Mouse (Mus musculus): Measurements from ENCODE around the gene Srpk2.
"Not testable (repeated sequence)": the region's sequence is repeated elsewhere in the genome, so short reads cannot be mapped to it uniquely, and the experiment has no call there.

Gene Srpk2

DNA sequence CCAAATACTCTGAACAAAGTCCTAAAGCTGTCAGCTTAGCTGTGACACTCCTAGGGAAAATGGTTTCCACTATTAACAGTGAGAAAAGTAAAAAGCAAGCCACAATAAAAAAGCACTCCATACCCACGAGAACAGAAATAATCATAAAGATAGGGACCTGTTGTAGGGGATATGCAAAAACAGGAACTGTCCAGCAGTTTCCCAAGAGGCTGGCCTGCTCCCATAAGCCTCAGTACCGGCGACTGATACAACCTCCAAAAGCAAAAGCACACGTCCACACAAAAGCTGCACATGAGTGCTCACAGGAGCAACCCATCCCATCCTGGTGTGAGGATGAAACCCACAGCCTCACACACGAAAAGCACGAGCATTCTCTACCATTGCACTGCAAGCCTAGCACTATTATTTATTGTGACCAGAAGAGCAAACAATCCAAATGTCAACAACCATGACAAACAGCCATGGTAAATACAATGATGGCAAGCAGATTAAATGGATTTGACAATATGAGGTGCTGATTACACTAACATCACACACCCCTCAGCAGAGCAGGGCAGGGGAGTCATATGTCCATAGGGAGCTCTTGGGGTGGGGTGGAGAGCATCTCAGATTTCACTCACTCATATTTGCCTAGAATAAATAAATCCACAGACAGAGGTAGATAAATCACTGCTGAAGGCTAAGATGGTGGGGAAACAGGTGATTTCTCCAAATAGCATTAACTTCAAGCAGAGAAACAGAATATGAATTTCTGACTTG lies 107.9 kb downstream of the Srpk2 start:
- Histone ChIP-seq H3K4me3 (replicated peaks; ENCODE audit: low read length) (no peak overlapping the region), H3K27me3 (ENCODE audit: insufficient read depth, low read length) (no peaks in the 10 kb centered on the region), H3K4me1 (replicated peaks; ENCODE audit: low read depth, low read length) (peaks cover 7% of the 10 kb centered on the region), H3K36me3 (ENCODE audit: insufficient read depth, low read length) (no peaks in the 10 kb centered on the region), H3K9me3 (ENCODE audit: low read length) (no peaks in the 10 kb centered on the region)
- TF ChIP-seq CTCF (conservative IDR thresholded peaks at IDR 0.05; ENCODE audit: low read length): no peak
- no peak for TF ChIP-seq NANOG (IDR thresholded peaks at IDR 0.05; ENCODE audit: borderline replicate concordance, low read length)
- TF ChIP-seq POU5F1 (IDR thresholded peaks at IDR 0.05; ENCODE audit: borderline replicate concordance, low read length): no peak

DNA sequence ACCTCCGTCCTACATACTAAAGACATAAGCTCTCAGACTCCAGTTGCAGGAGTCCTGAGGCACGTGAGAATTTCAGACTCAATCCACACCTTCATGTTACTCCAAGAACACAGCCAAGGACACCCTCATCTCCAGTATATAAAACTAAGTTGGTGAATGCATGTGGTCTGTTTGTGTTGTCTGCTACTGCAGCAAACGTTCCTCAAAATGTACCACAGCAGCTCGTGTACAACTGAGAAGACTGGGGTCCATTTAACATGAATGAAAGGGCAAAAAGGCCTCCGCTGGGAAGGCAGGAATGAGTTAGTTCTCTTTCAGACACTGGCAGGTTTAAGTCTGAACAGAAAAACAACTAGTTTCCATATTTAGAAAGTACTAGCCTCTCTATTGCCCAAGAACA lies 110.5 kb downstream of the Srpk2 start:
- Histone ChIP-seq H3K4me3 (replicated peaks; ENCODE audit: low read length) (no peak overlapping the region), H3K27me3 (ENCODE audit: insufficient read depth, low read length) (no peaks in the 10 kb centered on the region), H3K36me3 (ENCODE audit: insufficient read depth, low read length) (no peaks in the 10 kb centered on the region), H3K9me3 (ENCODE audit: low read length) (no peaks in the 10 kb centered on the region), H3K4me1 (replicated peaks; ENCODE audit: low read depth, low read length) (peaks cover 7% of the 10 kb centered on the region)
- no peak for TF ChIP-seq POU5F1 (IDR thresholded peaks at IDR 0.05; ENCODE audit: borderline replicate concordance, low read length)
- no peak for TF ChIP-seq CTCF (conservative IDR thresholded peaks at IDR 0.05; ENCODE audit: low read length)
- no peak for TF ChIP-seq NANOG (IDR thresholded peaks at IDR 0.05; ENCODE audit: borderline replicate concordance, low read length)

DNA sequence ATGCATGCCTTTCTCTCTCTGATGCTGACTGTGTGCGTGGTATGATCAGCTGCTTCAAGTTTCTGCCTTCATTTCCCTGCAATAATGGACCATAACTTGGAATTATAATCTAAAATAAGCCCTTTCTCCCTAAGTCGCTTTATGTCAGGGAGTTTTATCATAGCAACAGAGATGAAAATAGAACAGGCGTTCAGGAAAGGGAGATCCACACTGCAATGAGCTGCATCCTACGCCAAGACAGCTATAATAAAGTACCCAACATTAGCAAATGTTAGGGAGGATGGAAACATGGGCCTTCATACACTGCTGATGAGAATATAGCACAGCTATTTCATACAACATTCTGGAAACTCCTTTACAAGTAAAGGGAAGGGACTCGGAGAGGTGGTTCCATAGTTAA lies 116.2 kb downstream of the Srpk2 start:
- no peaks in the 10 kb centered on the region for H3K9me3 ChIP-seq (ENCODE audit: low read length)
- H3K4me3 ChIP-seq (replicated peaks; ENCODE audit: low read length): no peak overlapping the region
- TF ChIP-seq CTCF (conservative IDR thresholded peaks at IDR 0.05; ENCODE audit: low read length): no peak
- no peak for TF ChIP-seq POU5F1 (IDR thresholded peaks at IDR 0.05; ENCODE audit: borderline replicate concordance, low read length)
- no peak for TF ChIP-seq NANOG (IDR thresholded peaks at IDR 0.05; ENCODE audit: borderline replicate concordance, low read length)
- H3K36me3 ChIP-seq (ENCODE audit: insufficient read depth, low read length): peaks cover 6% of the 10 kb centered on the region
- no peaks in the 10 kb centered on the region for H3K4me1 ChIP-seq (replicated peaks; ENCODE audit: low read depth, low read length)
- no peaks in the 10 kb centered on the region for H3K27me3 ChIP-seq (ENCODE audit: insufficient read depth, low read length)

DNA sequence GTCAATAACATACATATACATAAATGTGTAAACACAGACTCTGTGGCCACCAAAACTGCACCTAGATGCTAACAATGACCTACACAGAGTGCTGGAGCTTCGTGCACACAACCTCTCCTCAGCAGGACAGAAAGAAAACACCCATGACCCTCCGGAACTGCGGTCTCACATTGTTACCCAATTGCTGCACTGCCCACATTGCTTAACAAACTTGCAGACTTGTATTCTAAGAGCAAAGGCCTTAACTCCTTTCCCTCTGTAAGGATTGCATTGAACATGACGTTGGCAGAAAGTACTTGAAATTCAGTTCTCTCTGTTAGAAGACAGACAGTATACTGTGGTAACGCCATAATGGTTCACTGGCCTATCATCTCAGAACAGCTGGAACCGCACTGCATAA lies 118.0 kb downstream of the Srpk2 start:
- Histone ChIP-seq H3K4me1 (replicated peaks; ENCODE audit: low read depth, low read length) (no peaks in the 10 kb centered on the region), H3K4me3 (replicated peaks; ENCODE audit: low read length) (no peak overlapping the region), H3K9me3 (ENCODE audit: low read length) (no peaks in the 10 kb centered on the region), H3K27me3 (ENCODE audit: insufficient read depth, low read length) (no peaks in the 10 kb centered on the region), H3K36me3 (ENCODE audit: insufficient read depth, low read length) (peaks cover 6% of the 10 kb centered on the region)
- TF ChIP-seq NANOG (IDR thresholded peaks at IDR 0.05; ENCODE audit: borderline replicate concordance, low read length) (no peak), CTCF (conservative IDR thresholded peaks at IDR 0.05; ENCODE audit: low read length) (no peak), POU5F1 (IDR thresholded peaks at IDR 0.05; ENCODE audit: borderline replicate concordance, low read length) (no peak)

DNA sequence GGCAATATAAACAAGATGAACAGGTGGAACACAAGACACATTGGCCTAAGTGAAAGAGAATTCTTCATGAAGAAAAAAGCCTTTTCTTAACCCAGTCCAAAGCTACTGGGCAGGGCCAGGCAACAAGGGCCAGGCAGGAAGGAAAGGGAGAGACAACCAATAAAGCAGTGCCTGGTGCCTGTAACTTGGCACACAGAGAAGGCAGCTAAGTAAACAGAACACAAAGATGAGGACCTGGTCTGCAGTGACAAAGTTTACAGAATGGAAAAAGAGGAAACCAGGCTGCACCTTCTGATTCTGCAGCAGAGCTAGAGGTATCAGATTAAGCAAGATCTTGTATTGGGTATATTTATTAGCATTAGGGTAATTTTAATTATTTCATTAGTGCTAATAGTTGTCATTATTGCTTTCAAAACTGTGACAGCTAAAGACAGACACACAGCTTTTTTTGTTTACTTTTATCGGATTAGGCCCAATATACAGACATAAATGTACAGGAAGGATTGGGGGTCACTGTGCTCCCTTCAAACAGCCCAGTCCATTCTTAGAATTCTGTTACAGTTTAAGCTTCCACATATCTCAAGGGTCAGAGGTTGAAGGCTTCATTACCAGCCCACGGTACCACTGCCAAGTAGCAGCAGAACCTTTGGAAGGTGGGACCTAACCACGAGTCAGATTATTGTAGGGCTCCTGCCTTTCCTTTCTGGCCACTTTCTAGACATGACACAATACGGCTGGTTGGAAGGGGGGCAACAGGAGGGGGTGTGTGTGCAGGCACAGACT lies 121.9 kb downstream of the Srpk2 start:
- TF ChIP-seq POU5F1 (IDR thresholded peaks at IDR 0.05; ENCODE audit: borderline replicate concordance, low read length): no peak
- TF ChIP-seq CTCF (conservative IDR thresholded peaks at IDR 0.05; ENCODE audit: low read length): no peak
- no peak for TF ChIP-seq NANOG (IDR thresholded peaks at IDR 0.05; ENCODE audit: borderline replicate concordance, low read length)
- H3K27me3 ChIP-seq (ENCODE audit: insufficient read depth, low read length): no peaks in the 10 kb centered on the region
- no peaks in the 10 kb centered on the region for H3K9me3 ChIP-seq (ENCODE audit: low read length)
- H3K4me1 ChIP-seq (replicated peaks; ENCODE audit: low read depth, low read length): no peaks in the 10 kb centered on the region
- peaks cover 6% of the 10 kb centered on the region for H3K36me3 ChIP-seq (ENCODE audit: insufficient read depth, low read length)
- no peak overlapping the region for H3K4me3 ChIP-seq (replicated peaks; ENCODE audit: low read length)

DNA sequence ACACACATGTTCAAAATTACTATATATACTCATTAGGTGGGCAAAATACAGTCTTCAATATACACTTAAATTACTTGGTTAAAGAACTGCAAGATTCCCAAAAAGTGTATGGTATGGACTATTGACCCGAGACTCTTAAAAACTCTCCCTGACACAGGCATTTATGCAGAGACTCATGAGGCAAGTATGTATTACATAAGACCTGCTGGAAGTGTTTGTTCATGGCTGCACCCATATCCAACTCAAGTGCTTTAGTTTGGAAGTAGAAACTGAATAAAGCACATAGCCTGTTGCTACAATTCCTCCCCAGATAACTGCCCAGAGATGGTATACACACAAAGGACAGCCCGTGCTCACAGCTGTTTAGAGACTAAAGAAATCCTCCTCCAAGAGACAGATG lies 123.2 kb downstream of the Srpk2 start:
- Histone ChIP-seq H3K27me3 (ENCODE audit: insufficient read depth, low read length) (no peaks in the 10 kb centered on the region), H3K9me3 (ENCODE audit: low read length) (no peaks in the 10 kb centered on the region), H3K4me3 (replicated peaks; ENCODE audit: low read length) (no peak overlapping the region), H3K4me1 (replicated peaks; ENCODE audit: low read depth, low read length) (no peaks in the 10 kb centered on the region), H3K36me3 (ENCODE audit: insufficient read depth, low read length) (peaks cover 6% of the 10 kb centered on the region)
- no peak for TF ChIP-seq POU5F1 (IDR thresholded peaks at IDR 0.05; ENCODE audit: borderline replicate concordance, low read length)
- no peak for TF ChIP-seq CTCF (conservative IDR thresholded peaks at IDR 0.05; ENCODE audit: low read length)
- TF ChIP-seq NANOG (IDR thresholded peaks at IDR 0.05; ENCODE audit: borderline replicate concordance, low read length): no peak

DNA sequence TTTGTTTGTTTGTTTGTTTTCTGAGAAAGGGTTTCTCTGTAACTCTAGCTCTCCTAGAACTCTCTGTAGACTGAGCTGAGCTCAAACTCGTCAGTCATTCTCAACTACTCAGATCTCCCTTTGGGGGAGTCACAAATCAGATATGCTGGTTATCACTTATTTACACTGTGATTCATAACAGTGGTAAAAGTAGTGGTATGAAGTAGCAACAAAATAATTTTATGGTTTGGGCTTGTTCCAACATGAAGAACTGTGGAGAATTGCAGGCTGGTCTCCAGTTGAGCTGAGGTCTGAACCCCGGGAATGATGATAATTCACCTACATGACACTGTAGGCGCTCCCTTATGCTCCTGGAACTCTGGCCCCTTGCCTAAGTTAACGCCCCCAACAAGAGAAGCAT lies 124.2 kb downstream of the Srpk2 start:
- Histone ChIP-seq H3K4me1 (replicated peaks; ENCODE audit: low read depth, low read length) (no peaks in the 10 kb centered on the region), H3K36me3 (ENCODE audit: insufficient read depth, low read length) (peaks cover 6% of the 10 kb centered on the region), H3K27me3 (ENCODE audit: insufficient read depth, low read length) (no peaks in the 10 kb centered on the region), H3K4me3 (replicated peaks; ENCODE audit: low read length) (no peak overlapping the region), H3K9me3 (ENCODE audit: low read length) (no peaks in the 10 kb centered on the region)
- TF ChIP-seq NANOG (IDR thresholded peaks at IDR 0.05; ENCODE audit: borderline replicate concordance, low read length) (no peak), CTCF (conservative IDR thresholded peaks at IDR 0.05; ENCODE audit: low read length) (no peak), POU5F1 (IDR thresholded peaks at IDR 0.05; ENCODE audit: borderline replicate concordance, low read length) (no peak)

DNA sequence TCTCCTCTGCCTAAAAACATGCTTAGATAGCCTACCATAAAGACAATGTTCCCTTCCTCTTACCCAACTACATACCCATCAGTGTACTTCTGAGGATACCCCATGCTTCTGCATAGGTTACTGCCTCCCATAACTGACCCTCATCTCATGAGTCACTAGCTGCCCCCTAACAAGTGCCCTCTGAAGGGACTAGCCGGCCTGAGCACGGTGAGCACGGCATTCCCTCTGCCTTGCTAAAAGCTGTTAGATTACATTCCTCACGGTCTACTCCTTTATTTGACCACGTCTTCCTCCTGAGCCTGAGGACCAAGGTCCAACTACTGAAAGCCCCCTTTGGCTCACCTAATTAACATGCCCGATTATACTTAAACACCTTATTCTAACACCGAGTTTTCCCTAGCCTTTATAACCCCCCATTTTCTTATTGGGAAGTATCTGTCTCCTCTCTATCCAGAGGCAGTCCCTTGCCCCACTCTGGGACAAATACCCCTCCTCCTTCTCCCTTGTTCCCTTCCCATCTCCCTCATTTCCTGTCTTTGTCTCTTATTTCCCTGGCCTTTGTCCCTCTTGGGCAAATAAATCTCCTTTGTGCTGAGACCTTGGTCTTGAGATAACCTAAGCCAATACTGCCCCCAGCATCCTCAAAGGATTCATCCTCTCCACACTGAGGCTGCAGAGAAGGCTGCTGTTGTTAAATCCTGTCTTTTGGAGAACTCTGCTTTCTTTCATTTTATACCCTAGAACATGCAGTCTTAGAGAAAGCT lies 128.2 kb downstream of the Srpk2 start:
- no peak for TF ChIP-seq NANOG (IDR thresholded peaks at IDR 0.05; ENCODE audit: borderline replicate concordance, low read length)
- no peak for TF ChIP-seq POU5F1 (IDR thresholded peaks at IDR 0.05; ENCODE audit: borderline replicate concordance, low read length)
- TF ChIP-seq CTCF (conservative IDR thresholded peaks at IDR 0.05; ENCODE audit: low read length): no peak
- no peak overlapping the region for H3K4me3 ChIP-seq (replicated peaks; ENCODE audit: low read length)
- H3K27me3 ChIP-seq (ENCODE audit: insufficient read depth, low read length): no peaks in the 10 kb centered on the region
- H3K4me1 ChIP-seq (replicated peaks; ENCODE audit: low read depth, low read length): no peaks in the 10 kb centered on the region
- H3K36me3 ChIP-seq (ENCODE audit: insufficient read depth, low read length): no peaks in the 10 kb centered on the region
- no peaks in the 10 kb centered on the region for H3K9me3 ChIP-seq (ENCODE audit: low read length)

DNA sequence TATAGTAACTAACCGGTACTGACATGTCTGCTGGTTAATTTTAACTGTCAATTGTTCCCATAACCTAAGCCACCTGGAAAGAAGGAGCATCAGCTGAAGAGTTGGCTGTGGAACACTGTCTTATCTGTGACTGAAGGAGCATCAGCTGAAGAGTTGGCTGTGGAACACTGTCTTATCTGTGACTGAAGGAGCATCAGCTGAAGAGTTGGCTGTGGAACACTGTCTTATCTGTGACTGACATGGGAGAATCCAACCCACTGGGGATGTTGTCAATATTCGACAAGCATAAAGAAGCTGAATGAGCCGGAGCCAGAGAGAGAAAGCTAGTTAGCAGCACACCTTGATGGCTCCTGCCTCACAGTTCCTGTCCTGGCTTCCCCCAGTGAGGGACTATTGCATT lies 131.1 kb downstream of the Srpk2 start:
- not testable (repeated sequence) for H3K4me1 ChIP-seq (replicated peaks; ENCODE audit: low read depth, low read length); H3K27me3 ChIP-seq (ENCODE audit: insufficient read depth, low read length); H3K4me3 ChIP-seq (replicated peaks; ENCODE audit: low read length); H3K9me3 ChIP-seq (ENCODE audit: low read length); H3K36me3 ChIP-seq (ENCODE audit: insufficient read depth, low read length)

All from E14TG2a.4 (cell line).